Mouse (Mus musculus) lung, adult 2 months (tissue): Measurements from ENCODE around the gene 9530003J23Rik.

Experiments used
- CTCF ChIP-seq: fragments of 200-500 bp; IDR thresholded peaks from 2 replicates; pipeline ENCODE4 v1.5.1; 2011; ENCODE audit warnings: mild to moderate bottlenecking, low read length, control low read depth; ENCODE audit not compliant: insufficient read depth
- POLR2A ChIP-seq: fragments of 200-500 bp; IDR thresholded peaks from 2 replicates; pipeline ENCODE4 v1.6.1; 2011; ENCODE audit warnings: low read depth, mild to moderate bottlenecking, control low read depth, low read length, borderline replicate concordance; ENCODE audit errors: extremely low read depth

DNA sequence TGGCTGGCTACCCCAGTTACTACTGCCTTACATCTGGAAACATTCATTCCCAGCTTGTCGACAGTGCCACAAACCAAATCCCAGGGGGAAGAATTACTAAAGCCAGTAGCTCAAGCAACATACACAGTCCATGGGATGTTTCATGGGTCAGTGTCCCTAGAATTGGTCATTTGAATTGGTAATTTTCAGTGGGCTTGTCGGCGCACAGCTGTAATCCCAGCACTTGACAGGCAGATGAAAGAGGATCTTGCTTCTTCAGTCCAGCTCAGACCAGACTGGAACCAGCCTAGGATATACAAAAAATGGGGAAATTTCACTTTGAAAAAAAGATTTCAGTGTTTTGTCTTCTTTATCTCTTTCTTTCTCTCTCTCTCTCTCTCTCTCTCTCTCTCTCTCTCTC, 38.8 kb downstream of the 9530003J23Rik start:
- no peak for TF ChIP-seq CTCF
- TF ChIP-seq POLR2A: no peak
